Comparison of ENCODE assay signal across 13 mouse cellular contexts in genomic region chr2:60851898-60852297, GRCm38 (mm10).
"Had no signal": no experiment of that assay in that cellular context is flagged by ENCODE, and none has a peak within 500 bp of the region (broad histone marks: within the 10 kb centered on the region; RNA-seq: fewer than 3 reads in every experiment).

No protein-coding gene starts in this region.

- ATAC-seq: intestine, postnatal 0 days; midbrain, embryonic 15.5 days had no signal

- H3K27me3 ChIP-seq: liver, embryonic 13.5 days; lung, embryonic 15.5 days; midbrain, embryonic 15.5 days; neural tube, embryonic 13.5 days had no signal

- DNase-seq: kidney, adult 8-10 months; kidney, postnatal 10 days; kidney, postnatal 36 days; layer of hippocampus, postnatal 36 days; liver, embryonic 13.5 days; thymus, adult 18-20 months; thymus, postnatal 36 days had no signal

- H3K4me3 ChIP-seq: left cerebral cortex, adult 2 months; liver, embryonic 13.5 days; lung, embryonic 15.5 days; midbrain, embryonic 15.5 days; neural tube, embryonic 13.5 days had no signal

- H3K4me2 ChIP-seq: liver, embryonic 13.5 days; lung, embryonic 15.5 days; midbrain, embryonic 11.5 days; midbrain, embryonic 15.5 days; neural tube, embryonic 13.5 days had no signal

- H3K36me3 ChIP-seq: liver, embryonic 13.5 days; lung, embryonic 15.5 days; midbrain, embryonic 15.5 days; neural tube, embryonic 13.5 days had no signal

- H3K9ac ChIP-seq: liver, embryonic 13.5 days; lung, embryonic 15.5 days; midbrain, embryonic 15.5 days; neural tube, embryonic 13.5 days had no signal

- H3K9me3 ChIP-seq: liver, embryonic 13.5 days; lung, embryonic 15.5 days; midbrain, embryonic 15.5 days; neural tube, embryonic 13.5 days had no signal

- H3K27ac ChIP-seq: left cerebral cortex, adult 2 months; liver, embryonic 13.5 days; midbrain, embryonic 15.5 days; neural tube, embryonic 13.5 days had no signal

- H3K4me1 ChIP-seq: midbrain, embryonic 15.5 days had no signal
